Mouse (Mus musculus) c-Kit-negative CD71-positive TER-119-positive erythroid progenitor cells, embryonic 14.5 days (primary cell): ENCODE data around the gene Best2.

Experiments used
- DNase-seq: peaks from one replicate; pipeline ENCODE4 v3.0.0-alpha.2; 2013; ENCODE audit warnings: low read depth, low spot score

Gene Best2

GRCm38 (mm10) chr8:84967532-84968304, 46.6 kb downstream of the Best2 start:
- DNase-seq: peak; percentile 45

GRCm38 (mm10) chr8:84966603-84967002, 47.7 kb downstream of the Best2 start:
- DNase-seq: no peak

- peak; percentile 93 for DNase-seq
Measured at GRCm38 (mm10) chr8:84965731-84966291, 48.5 kb downstream of the Best2 start.

- no peak for DNase-seq
Measured at GRCm38 (mm10) chr8:84963952-84964351, 50.4 kb downstream of the Best2 start.

- DNase-seq: no peak
Measured at GRCm38 (mm10) chr8:84959811-84960210, 54.5 kb downstream of the Best2 start.
